Mouse (Mus musculus) E14TG2a.4 (cell line): ENCODE results near the gene Hba-a1.

ENCODE experiments used
- H3K27me3 ChIP-seq: 2 replicates; pipeline ENCODE4 v1.6.1; 2014; ENCODE audit warnings: low read length, control low read depth; ENCODE audit not compliant: insufficient read depth
- H3K36me3 ChIP-seq: 2 replicates; pipeline ENCODE4 v1.6.1; 2014; ENCODE audit warnings: low read length, control low read depth; ENCODE audit not compliant: insufficient read depth
- H3K4me1 ChIP-seq: replicated peaks from 2 replicates; pipeline ENCODE4 v1.6.1; 2014; ENCODE audit warnings: low read depth, low read length, control low read depth
- H3K4me3 ChIP-seq: replicated peaks from 2 replicates; pipeline ENCODE4 v1.5.1; 2014; ENCODE audit warnings: mild to moderate bottlenecking, low read length
- H3K9me3 ChIP-seq: 2 replicates; pipeline ENCODE4 v1.6.1; 2014; ENCODE audit warnings: low read length, control low read depth
- CTCF ChIP-seq: conservative IDR thresholded peaks from 2 replicates; pipeline ENCODE4 v1.5.1; 2014; ENCODE audit warnings: low read length
- NANOG ChIP-seq: IDR thresholded peaks from 2 replicates; pipeline ENCODE4 v1.6.1; 2014; ENCODE audit warnings: borderline replicate concordance, low read length, mixed read lengths
- POU5F1 ChIP-seq: IDR thresholded peaks from 2 replicates; pipeline ENCODE4 v1.6.1; 2014; ENCODE audit warnings: low read length, borderline replicate concordance

Gene Hba-a1

GRCm38 (mm10) chr11:32333235-32333634 lies 49.9 kb downstream of the Hba-a1 start:
- peaks cover 11% of the 10 kb centered on the region for H3K9me3 ChIP-seq
- H3K4me3 ChIP-seq, result no peak overlapping the region
- H3K27me3 ChIP-seq, result no peaks in the 10 kb centered on the region
- no peaks in the 10 kb centered on the region for H3K36me3 ChIP-seq
- TF ChIP-seq CTCF, result no peak
- no peak for TF ChIP-seq POU5F1
- TF ChIP-seq NANOG, result no peak
- peaks cover 5% of the 10 kb centered on the region for H3K4me1 ChIP-seq
